Mouse (Mus musculus): ENCODE data around the gene Gale. TPM values are rescaled to one million over a fixed set of nuclear protein-coding genes. Genes with fewer than 3 reads are reported as not detected.

The Gale gene
- polyA plus RNA-seq (2014; fragmentation: Nextera tagmentation; extraction: Ambion mirVana): 47.7 and 48.1 TPM in 2 replicates

- H3K4me1 ChIP-seq (ENCODE audit: control insufficient read depth, insufficient read depth, low read length): peaks cover 8% of the 10 kb centered on the region; the same call in 1 of the 2 replicates
- under 1% methylated on average over 56 of the region's 56 CpGs for WGBS
- H3K4me2 ChIP-seq (replicated peaks; ENCODE audit: low read depth, low read length): peak within 1 kb of the TSS; percentile 94
- ATAC-seq (ENCODE audit: insufficient number of reproducible peaks, insufficient read depth, low FRiP score, low read depth): peak; percentile 91
- H3K9me3 ChIP-seq (ENCODE audit: control insufficient read depth, low read depth, low read length): no peaks in the 10 kb centered on the region
- H3K27me3 ChIP-seq (ENCODE audit: control insufficient read depth, insufficient read depth, low read length): no peaks in the 10 kb centered on the region
- H3K9ac ChIP-seq (replicated peaks; ENCODE audit: low read depth, low read length): peak within 1 kb of the TSS; percentile 71
- peak within 1 kb of the TSS; percentile 54 for H3K4me3 ChIP-seq (ENCODE audit: low read depth, low read length)
- peak within 1 kb of the TSS; percentile 81; the same call in 1 of the 2 replicates for H3K27ac ChIP-seq (ENCODE audit: low read length)
- peaks cover 30% of the 10 kb centered on the region for H3K36me3 ChIP-seq (ENCODE audit: control insufficient read depth, insufficient read depth, low read length)
Observed at GRCm38 (mm10) chr4:135963457-135964193, at the start of gene Gale. Gale (plus strand) TSS chr4:135963727.

- Histone ChIP-seq H3K27ac (ENCODE audit: low read length) (no peak overlapping the region), H3K4me2 (replicated peaks; ENCODE audit: low read depth, low read length) (no peak overlapping the region), H3K9me3 (ENCODE audit: control insufficient read depth, low read depth, low read length) (no peaks in the 10 kb centered on the region), H3K36me3 (ENCODE audit: control insufficient read depth, insufficient read depth, low read length) (peaks cover 2% of the 10 kb centered on the region), H3K27me3 (ENCODE audit: control insufficient read depth, insufficient read depth, low read length) (no peaks in the 10 kb centered on the region), H3K9ac (replicated peaks; ENCODE audit: low read depth, low read length) (no peak overlapping the region), H3K4me3 (ENCODE audit: low read depth, low read length) (no peak overlapping the region), H3K4me1 (ENCODE audit: control insufficient read depth, insufficient read depth, low read length) (no peaks in the 10 kb centered on the region; the same call in 1 of the 2 replicates)
- 74% methylated on average over 13 of the region's 13 CpGs for whole genome bisulfite sequencing
- no peak for ATAC-seq (ENCODE audit: insufficient number of reproducible peaks, insufficient read depth, low FRiP score, low read depth)
Observed at GRCm38 (mm10) chr4:135918635-135919279, 44.8 kb upstream of the Gale start.

GRCm38 (mm10) chr4:135919280-135919639, 44.3 kb upstream of the Gale start:
- Histone ChIP-seq H3K27me3 (ENCODE audit: control insufficient read depth, insufficient read depth, low read length) (no peaks in the 10 kb centered on the region), H3K27ac (ENCODE audit: low read length) (no peak overlapping the region), H3K36me3 (ENCODE audit: control insufficient read depth, insufficient read depth, low read length) (peaks cover 6% of the 10 kb centered on the region), H3K9me3 (ENCODE audit: control insufficient read depth, low read depth, low read length) (no peaks in the 10 kb centered on the region), H3K4me2 (replicated peaks; ENCODE audit: low read depth, low read length) (no peak overlapping the region), H3K4me3 (ENCODE audit: low read depth, low read length) (no peak overlapping the region), H3K4me1 (ENCODE audit: control insufficient read depth, insufficient read depth, low read length) (no peaks in the 10 kb centered on the region; the same call in 1 of the 2 replicates), H3K9ac (replicated peaks; ENCODE audit: low read depth, low read length) (no peak overlapping the region)
- no peak for ATAC-seq (ENCODE audit: insufficient number of reproducible peaks, insufficient read depth, low FRiP score, low read depth)
- WGBS: 89% methylated on average over 3 of the region's 3 CpGs

DNA sequence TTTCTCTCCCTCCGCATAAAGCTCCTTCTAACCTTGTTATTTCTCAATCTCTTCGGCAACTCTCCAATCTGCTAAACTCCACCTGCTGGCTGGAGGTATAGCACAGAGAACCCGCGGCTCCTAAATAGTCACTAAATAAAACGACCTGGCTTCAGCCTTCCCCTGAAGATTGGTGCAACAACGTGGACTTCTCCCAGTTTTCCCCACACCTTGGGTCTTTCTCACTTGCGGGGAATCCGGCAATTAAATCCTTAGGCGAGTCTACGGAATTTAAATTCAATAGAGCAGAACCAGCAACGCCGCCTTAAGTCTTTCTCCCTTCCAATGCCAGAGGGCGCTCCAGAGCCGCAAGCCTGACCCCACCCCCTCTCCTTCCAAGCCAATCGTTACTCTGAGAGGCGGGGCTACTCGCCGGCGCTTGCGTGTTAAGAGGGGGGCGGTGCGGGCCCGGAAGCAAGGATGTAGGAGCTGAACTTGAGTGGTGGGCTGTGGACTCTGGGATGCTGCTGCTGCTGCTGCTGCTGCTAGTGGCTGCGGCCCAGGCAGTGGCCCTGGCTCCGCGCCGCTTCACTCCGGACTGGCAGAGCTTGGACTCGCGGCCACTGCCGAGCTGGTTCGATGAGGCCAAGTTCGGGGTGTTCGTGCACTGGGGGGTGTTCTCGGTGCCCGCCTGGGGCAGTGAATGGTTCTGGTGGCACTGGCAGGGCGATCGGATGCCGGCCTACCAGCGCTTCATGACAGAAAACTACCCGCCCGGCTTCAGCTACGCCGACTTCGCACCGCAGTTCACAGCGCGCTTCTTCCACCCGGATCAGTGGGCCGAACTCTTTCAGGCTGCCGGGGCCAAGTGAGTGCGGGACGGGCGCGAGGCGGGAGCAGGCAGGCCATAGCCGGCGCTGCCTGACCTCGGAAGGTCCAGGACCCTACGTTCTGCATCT, 43.0 kb upstream of the Gale start, which contains the start of gene Fuca1:
Fuca1 (plus strand) TSS at position 432 of the 938 bp plus-strand sequence.
- peak within 1 kb of the TSS; percentile 81 for H3K4me3 ChIP-seq (ENCODE audit: low read depth, low read length)

DNA sequence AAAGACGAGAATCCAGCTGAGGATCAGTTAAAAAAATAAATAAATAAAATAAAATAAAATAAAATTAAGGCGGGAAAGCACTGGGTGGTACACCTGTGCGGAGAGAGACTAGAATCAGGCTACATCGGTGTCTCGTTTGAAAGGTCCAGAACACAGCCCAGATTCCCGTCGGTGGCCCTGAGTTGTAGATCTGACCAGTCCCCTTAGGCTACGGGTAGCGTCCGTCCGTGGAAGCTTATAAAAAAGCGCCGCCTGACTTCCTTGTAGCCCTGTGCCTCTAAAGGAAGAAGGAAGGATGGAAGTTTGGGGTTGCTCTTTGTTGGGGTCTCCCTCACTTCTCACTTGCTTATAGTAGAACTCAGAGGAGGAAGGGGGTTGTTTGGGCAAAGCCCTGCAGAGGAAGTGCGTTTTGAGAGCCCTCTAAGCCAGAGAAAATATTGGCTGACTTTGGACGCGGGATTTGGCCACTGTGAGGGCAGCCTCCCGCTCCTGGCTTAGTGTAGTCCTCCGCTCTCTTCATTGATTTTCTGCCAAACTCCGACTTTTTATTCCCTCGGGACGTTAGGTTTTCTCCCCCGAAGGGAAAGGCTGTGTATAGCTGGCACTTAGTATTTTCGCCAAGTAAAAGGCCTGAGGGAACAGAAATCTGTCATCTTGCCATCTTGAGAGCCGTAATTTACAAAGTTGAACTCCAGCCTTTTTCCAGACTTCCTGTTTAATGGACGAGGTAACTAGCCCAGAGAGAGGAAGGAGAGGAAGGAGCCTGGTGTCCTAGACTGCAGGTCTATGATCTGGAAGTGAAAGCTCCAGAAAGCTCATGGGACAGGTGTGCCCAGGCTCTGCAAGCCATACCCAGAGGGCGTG, 42.0 kb upstream of the Gale start:
- peaks cover 10% of the 10 kb centered on the region for H3K36me3 ChIP-seq (ENCODE audit: control insufficient read depth, insufficient read depth, low read length)
- ATAC-seq (ENCODE audit: insufficient number of reproducible peaks, insufficient read depth, low FRiP score, low read depth): 0 out of 2 replicates have a peak, but pooled peaks have one; percentile 21
- peak overlapping the region; percentile 72 for H3K27ac ChIP-seq (ENCODE audit: low read length)
- H3K4me3 ChIP-seq (ENCODE audit: low read depth, low read length): peak overlapping the region; percentile 81
- no peaks in the 10 kb centered on the region; the same call in 1 of the 2 replicates for H3K4me1 ChIP-seq (ENCODE audit: control insufficient read depth, insufficient read depth, low read length)
- peak overlapping the region; percentile 79 for H3K9ac ChIP-seq (replicated peaks; ENCODE audit: low read depth, low read length)
- H3K4me2 ChIP-seq (replicated peaks; ENCODE audit: low read depth, low read length): peak overlapping the region; percentile 90
- H3K27me3 ChIP-seq (ENCODE audit: control insufficient read depth, insufficient read depth, low read length): no peaks in the 10 kb centered on the region
- no peaks in the 10 kb centered on the region for H3K9me3 ChIP-seq (ENCODE audit: control insufficient read depth, low read depth, low read length)
- WGBS: 3% methylated on average over 26 of the region's 26 CpGs

More for the DNA sequence above, 43.0 kb upstream of the Gale start, which contains the start of gene Fuca1:
- H3K9me3 ChIP-seq (ENCODE audit: control insufficient read depth, low read depth, low read length): no peaks in the 10 kb centered on the region
- H3K4me2 ChIP-seq (replicated peaks; ENCODE audit: low read depth, low read length): peak within 1 kb of the TSS; percentile 90
- ATAC-seq (ENCODE audit: insufficient number of reproducible peaks, insufficient read depth, low FRiP score, low read depth): peak; percentile 91
- 2% methylated on average over 60 of the region's 60 CpGs for WGBS
- peaks cover 7% of the 10 kb centered on the region for H3K36me3 ChIP-seq (ENCODE audit: control insufficient read depth, insufficient read depth, low read length)
- H3K4me1 ChIP-seq (ENCODE audit: control insufficient read depth, insufficient read depth, low read length): no peaks in the 10 kb centered on the region; the same call in 1 of the 2 replicates
- no peaks in the 10 kb centered on the region for H3K27me3 ChIP-seq (ENCODE audit: control insufficient read depth, insufficient read depth, low read length)
- peak within 1 kb of the TSS; percentile 72 for H3K27ac ChIP-seq (ENCODE audit: low read length)
- peak within 1 kb of the TSS; percentile 79 for H3K9ac ChIP-seq (replicated peaks; ENCODE audit: low read depth, low read length)

DNA sequence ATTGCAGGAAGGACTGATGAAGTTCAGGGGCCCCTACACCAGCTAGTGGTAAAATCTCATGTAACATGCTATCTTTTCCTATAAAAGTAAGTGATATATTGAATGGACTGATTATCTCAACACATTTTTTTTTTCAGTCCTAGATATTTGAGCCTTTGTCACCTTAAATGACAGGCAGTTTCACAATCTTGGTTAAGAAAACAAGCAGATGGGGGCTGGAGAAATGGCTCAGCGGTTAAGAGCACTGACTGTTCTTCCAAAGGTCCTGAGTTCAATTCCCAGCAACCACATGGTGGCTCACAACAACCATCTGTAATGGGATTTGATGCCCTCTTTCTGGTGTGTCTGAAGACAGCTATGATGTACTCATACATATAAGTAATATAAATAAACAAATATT, 41.3 kb upstream of the Gale start:
- Histone ChIP-seq H3K4me3 (ENCODE audit: low read depth, low read length) (peak overlapping the region; percentile 81; the same call in 1 of the 2 replicates), H3K9ac (replicated peaks; ENCODE audit: low read depth, low read length) (0 out of 2 replicates have a peak overlapping the region, but pooled peaks have one; percentile 79), H3K9me3 (ENCODE audit: control insufficient read depth, low read depth, low read length) (no peaks in the 10 kb centered on the region), H3K4me1 (ENCODE audit: control insufficient read depth, insufficient read depth, low read length) (no peaks in the 10 kb centered on the region; the same call in 1 of the 2 replicates), H3K27me3 (ENCODE audit: control insufficient read depth, insufficient read depth, low read length) (no peaks in the 10 kb centered on the region), H3K4me2 (replicated peaks; ENCODE audit: low read depth, low read length) (peak overlapping the region; percentile 90), H3K27ac (ENCODE audit: low read length) (no peak overlapping the region), H3K36me3 (ENCODE audit: control insufficient read depth, insufficient read depth, low read length) (peaks cover 10% of the 10 kb centered on the region)
- ATAC-seq (ENCODE audit: insufficient number of reproducible peaks, insufficient read depth, low FRiP score, low read depth): no peak
- WGBS: 63% methylated on average over 1 of the region's 1 CpGs

- no peak overlapping the region for H3K9ac ChIP-seq (replicated peaks; ENCODE audit: low read depth, low read length)
- H3K27me3 ChIP-seq (ENCODE audit: control insufficient read depth, insufficient read depth, low read length): no peaks in the 10 kb centered on the region
- no peak for ATAC-seq (ENCODE audit: insufficient number of reproducible peaks, insufficient read depth, low FRiP score, low read depth)
- peaks cover 10% of the 10 kb centered on the region for H3K36me3 ChIP-seq (ENCODE audit: control insufficient read depth, insufficient read depth, low read length)
- no peak overlapping the region for H3K27ac ChIP-seq (ENCODE audit: low read length)
- H3K4me1 ChIP-seq (ENCODE audit: control insufficient read depth, insufficient read depth, low read length): no peaks in the 10 kb centered on the region; the same call in 1 of the 2 replicates
- H3K9me3 ChIP-seq (ENCODE audit: control insufficient read depth, low read depth, low read length): no peaks in the 10 kb centered on the region
- no peak overlapping the region for H3K4me2 ChIP-seq (replicated peaks; ENCODE audit: low read depth, low read length)
- no peak overlapping the region for H3K4me3 ChIP-seq (ENCODE audit: low read depth, low read length)
- 93% methylated on average over 2 of the region's 2 CpGs for WGBS
Observed at GRCm38 (mm10) chr4:135924418-135924817, 39.1 kb upstream of the Gale start.

Measured in stomach, embryonic 14.5 days (tissue).